Mouse (Mus musculus): ENCODE measurements around the gene Acap2.

DNA sequence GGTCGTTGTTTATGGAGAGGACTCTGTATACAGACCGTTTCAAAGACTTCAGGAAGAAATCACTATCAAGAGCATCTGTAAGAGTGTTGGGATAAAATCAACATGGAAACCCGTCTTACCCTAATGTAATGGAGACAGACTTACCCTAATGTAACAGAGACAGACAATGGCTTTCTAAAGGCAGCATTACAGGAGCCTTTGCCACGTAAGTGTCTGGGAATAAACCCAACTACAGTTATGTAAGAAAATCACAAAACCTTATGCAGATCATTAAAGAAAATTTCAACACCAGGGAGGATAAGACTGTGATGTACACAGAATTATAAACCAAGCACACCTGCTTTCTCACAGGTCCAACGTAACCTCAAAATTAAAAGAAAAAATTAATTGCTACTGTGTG, 72.9 kb downstream of the Acap2 start:
- TF ChIP-seq POLR2A (IDR thresholded peaks at IDR 0.05; ENCODE audit: borderline replicate concordance, insufficient read depth, low read length) (no peak), CTCF (IDR thresholded peaks at IDR 0.05; ENCODE audit: borderline replicate concordance, insufficient read depth, low read depth, low read length) (no peak)

Measured in cerebellum, adult 2 months (tissue).